Mouse (Mus musculus): ENCODE results near the gene Plcb4. TPM values are rescaled to one million over a fixed set of nuclear protein-coding genes. Genes with fewer than 3 reads are reported as not detected.

Plcb4 gene
- polyA plus RNA-seq, 1 experiment from 2014 or later: 14.4 TPM

GRCm38 (mm10) chr2:135687585-135687984 is 28.8 kb downstream of the Plcb4 start:
- no peak overlapping the region for H3K4me2 ChIP-seq (replicated peaks; ENCODE audit: low read depth)
- DNase-seq (ENCODE audit: low spot score): peak; percentile 22
- no peaks in the 10 kb centered on the region for H3K9me3 ChIP-seq (ENCODE audit: control insufficient read depth, low read length)
- TF ChIP-seq CTCF (IDR thresholded peaks at IDR 0.05; ENCODE audit: low read depth) (no peak), EP300 (optimal IDR thresholded peaks at IDR 0.05) (no peak)
- no peaks in the 10 kb centered on the region for H3K27me3 ChIP-seq (ENCODE audit: control insufficient read depth, insufficient read depth, low read length)
- H3K9ac ChIP-seq (ENCODE audit: low read length): no peak overlapping the region
- peak; percentile 67; the same call in 1 of the 2 replicates for ATAC-seq (ENCODE audit: low FRiP score, low TSS enrichment)
- no peaks in the 10 kb centered on the region for H3K36me3 ChIP-seq (ENCODE audit: control insufficient read depth, insufficient read depth, low read length)
- H3K4me1 ChIP-seq (replicated peaks; ENCODE audit: control insufficient read depth, insufficient read depth): no peaks in the 10 kb centered on the region; the same call in 1 of the 2 replicates
- H3K27ac ChIP-seq (replicated peaks): no peak overlapping the region
- 69% methylated on average over 5 of the region's 5 CpGs for WGBS
- H3K4me3 ChIP-seq (ENCODE audit: low read depth, low read length): no peak overlapping the region

DNA sequence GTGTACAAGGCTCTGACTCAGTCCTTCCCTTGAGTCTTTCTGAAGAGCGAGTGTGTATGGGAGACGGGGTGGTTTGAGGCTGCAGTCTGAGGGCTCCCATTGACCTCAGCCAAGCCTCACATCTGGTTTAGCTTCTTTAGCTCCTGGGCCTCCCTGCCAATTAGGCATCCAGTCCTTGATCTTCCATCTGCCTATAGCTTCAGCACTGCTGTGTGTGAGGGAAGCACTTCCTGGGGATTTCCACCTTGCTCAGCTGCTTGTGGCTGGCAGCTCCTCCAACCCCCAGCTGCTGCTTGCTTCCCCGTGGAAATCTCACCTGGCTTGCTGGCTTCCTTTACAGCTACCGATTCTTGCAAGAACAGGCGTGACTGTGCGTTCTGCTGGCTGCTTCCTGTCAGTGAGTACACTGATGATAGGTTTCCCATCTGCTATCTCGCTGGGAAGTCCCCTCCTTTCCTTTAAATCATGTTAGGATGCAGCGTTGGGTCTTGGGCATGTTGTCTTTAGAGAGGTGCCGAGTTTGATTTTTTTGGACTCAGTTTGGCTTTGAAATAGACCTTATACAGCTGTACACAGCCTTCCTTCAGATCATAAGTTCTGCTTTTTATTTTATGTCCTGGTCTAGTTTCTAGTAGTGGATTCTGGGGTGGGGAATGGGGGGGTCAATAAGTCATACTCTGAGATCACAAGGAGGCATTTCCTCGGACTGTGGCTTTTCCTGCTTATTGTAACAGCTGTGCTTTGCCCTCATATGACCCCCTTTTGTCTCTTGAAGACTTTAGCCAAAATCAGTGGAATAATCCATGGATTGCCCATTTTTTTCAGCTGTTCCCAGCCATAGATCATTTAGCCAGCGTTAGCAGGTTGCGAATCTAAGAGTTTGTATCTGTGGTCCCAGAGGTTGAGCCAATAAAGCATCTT is 34.0 kb downstream of the Plcb4 start:
- Histone ChIP-seq H3K9ac (ENCODE audit: low read length) (no peak overlapping the region), H3K9me3 (ENCODE audit: control insufficient read depth, low read length) (no peaks in the 10 kb centered on the region), H3K4me1 (replicated peaks; ENCODE audit: control insufficient read depth, insufficient read depth) (no peaks in the 10 kb centered on the region; the same call in 1 of the 2 replicates), H3K36me3 (ENCODE audit: control insufficient read depth, insufficient read depth, low read length) (no peaks in the 10 kb centered on the region), H3K4me3 (ENCODE audit: low read depth, low read length) (no peak overlapping the region), H3K4me2 (replicated peaks; ENCODE audit: low read depth) (no peak overlapping the region), H3K27me3 (ENCODE audit: control insufficient read depth, insufficient read depth, low read length) (no peaks in the 10 kb centered on the region), H3K27ac (replicated peaks) (no peak overlapping the region)
- DNase-seq (ENCODE audit: low spot score) (no peak), ATAC-seq (ENCODE audit: low FRiP score, low TSS enrichment) (0 out of 2 replicates have a peak, but pooled peaks have one; percentile 38)
- no peak for TF ChIP-seq EP300 (optimal IDR thresholded peaks at IDR 0.05)
- WGBS: 48% methylated on average over 12 of the region's 12 CpGs

DNA sequence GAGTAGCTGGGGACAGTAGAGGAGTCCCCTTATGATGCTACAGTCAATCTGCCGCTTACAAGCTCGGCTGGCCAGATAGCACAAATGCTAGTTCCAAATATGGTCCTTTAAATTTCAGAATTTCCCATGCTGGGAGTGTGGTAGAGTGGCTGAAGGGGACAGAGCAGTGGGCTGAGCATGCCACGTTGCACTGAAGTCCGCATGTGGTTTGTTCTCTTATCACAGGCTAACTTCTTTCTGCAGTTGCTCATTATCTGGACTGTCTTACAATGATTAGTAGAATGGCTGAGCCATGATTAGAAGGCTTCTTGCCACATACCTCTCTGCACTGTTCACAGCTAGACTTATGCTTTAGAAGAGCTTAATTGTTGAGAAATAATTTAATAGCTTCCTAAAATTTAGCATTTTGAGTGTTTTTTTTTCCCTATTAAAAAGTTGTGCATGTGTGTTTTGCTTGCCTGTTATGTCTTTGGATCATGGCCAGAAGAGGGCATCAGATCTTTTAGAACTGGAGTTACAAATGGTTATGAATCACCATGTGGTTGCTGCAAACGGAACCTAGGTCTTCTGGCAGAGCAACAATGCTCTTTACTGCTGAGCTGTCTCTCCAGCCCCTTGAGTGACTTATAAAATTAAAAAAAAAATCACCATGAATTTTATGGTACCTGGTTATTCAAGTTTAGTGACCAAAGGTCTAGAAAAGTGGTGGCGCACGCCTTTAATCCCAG is 42.0 kb downstream of the Plcb4 start:
- Histone ChIP-seq H3K27me3 (ENCODE audit: control insufficient read depth, insufficient read depth, low read length) (no peaks in the 10 kb centered on the region), H3K9me3 (ENCODE audit: control insufficient read depth, low read length) (no peaks in the 10 kb centered on the region), H3K9ac (ENCODE audit: low read length) (no peak overlapping the region), H3K4me1 (replicated peaks; ENCODE audit: control insufficient read depth, insufficient read depth) (no peaks in the 10 kb centered on the region), H3K4me3 (ENCODE audit: low read depth, low read length) (no peak overlapping the region), H3K27ac (replicated peaks) (no peak overlapping the region), H3K36me3 (ENCODE audit: control insufficient read depth, insufficient read depth, low read length) (no peaks in the 10 kb centered on the region), H3K4me2 (replicated peaks; ENCODE audit: low read depth) (no peak overlapping the region)
- DNase-seq (ENCODE audit: low spot score): no peak
- no peak for ATAC-seq (ENCODE audit: low FRiP score, low TSS enrichment)
- WGBS: 85% methylated on average over 7 of the region's 7 CpGs
- TF ChIP-seq EP300 (optimal IDR thresholded peaks at IDR 0.05) (no peak), CTCF (IDR thresholded peaks at IDR 0.05; ENCODE audit: low read depth) (no peak)

DNA sequence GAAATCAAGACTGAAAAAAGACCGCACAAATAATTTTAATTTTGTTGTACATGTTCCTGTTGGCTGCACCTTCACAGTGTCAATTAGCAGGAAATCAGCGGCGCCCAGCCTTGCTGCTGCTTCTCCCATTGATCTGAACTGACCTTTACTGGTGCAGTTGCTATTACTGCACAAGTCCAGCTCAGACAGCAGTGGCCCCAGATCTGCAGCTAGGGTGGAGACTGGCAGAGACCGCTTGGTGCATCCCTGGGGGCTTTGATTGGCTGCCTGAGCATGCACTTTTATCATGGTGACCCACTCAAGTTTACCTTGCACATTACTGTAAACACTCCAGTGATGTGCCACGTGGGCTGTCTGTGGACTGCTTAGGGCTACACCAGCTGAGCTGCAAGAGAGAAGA is 45.9 kb downstream of the Plcb4 start:
- H3K9me3 ChIP-seq (ENCODE audit: control insufficient read depth, low read length): no peaks in the 10 kb centered on the region
- DNase-seq (ENCODE audit: low spot score) (no peak), ATAC-seq (ENCODE audit: low FRiP score, low TSS enrichment) (no peak)
- H3K4me2 ChIP-seq (replicated peaks; ENCODE audit: low read depth): no peak overlapping the region
- WGBS: 89% methylated on average over 5 of the region's 5 CpGs
- H3K4me3 ChIP-seq (ENCODE audit: low read depth, low read length): no peak overlapping the region
- no peaks in the 10 kb centered on the region for H3K27me3 ChIP-seq (ENCODE audit: control insufficient read depth, insufficient read depth, low read length)
- no peaks in the 10 kb centered on the region for H3K36me3 ChIP-seq (ENCODE audit: control insufficient read depth, insufficient read depth, low read length)
- H3K27ac ChIP-seq (replicated peaks): no peak overlapping the region
- TF ChIP-seq CTCF (IDR thresholded peaks at IDR 0.05; ENCODE audit: low read depth): no peak
- TF ChIP-seq EP300 (optimal IDR thresholded peaks at IDR 0.05): no peak
- no peaks in the 10 kb centered on the region for H3K4me1 ChIP-seq (replicated peaks; ENCODE audit: control insufficient read depth, insufficient read depth)
- H3K9ac ChIP-seq (ENCODE audit: low read length): no peak overlapping the region

DNA sequence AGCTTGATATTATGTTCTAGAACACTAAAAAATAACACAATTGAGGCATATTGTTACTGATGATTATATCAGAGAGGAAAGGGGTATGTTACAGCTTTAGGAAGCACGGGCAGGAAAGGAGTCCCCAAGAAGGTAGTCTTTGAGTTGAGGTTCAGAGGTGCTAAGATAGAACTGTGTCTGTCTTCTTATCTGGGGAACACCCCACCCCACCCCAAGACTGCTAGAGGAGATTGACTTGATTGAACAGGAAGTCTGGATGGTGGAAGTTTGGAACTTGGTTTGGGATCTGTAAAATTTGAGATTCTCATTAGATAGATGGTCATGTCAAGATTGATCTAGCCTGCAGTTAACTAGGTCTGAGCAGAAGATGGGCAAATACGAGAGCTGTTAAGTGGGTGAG is 48.5 kb downstream of the Plcb4 start:
- H3K9ac ChIP-seq (ENCODE audit: low read length): no peak overlapping the region
- no peak overlapping the region for H3K4me3 ChIP-seq (ENCODE audit: low read depth, low read length)
- WGBS: 82% methylated on average over 2 of the region's 2 CpGs
- H3K36me3 ChIP-seq (ENCODE audit: control insufficient read depth, insufficient read depth, low read length): no peaks in the 10 kb centered on the region
- H3K27ac ChIP-seq (replicated peaks): no peak overlapping the region
- no peak for TF ChIP-seq EP300 (optimal IDR thresholded peaks at IDR 0.05)
- TF ChIP-seq CTCF (IDR thresholded peaks at IDR 0.05; ENCODE audit: low read depth): no peak
- DNase-seq (ENCODE audit: low spot score) (no peak), ATAC-seq (ENCODE audit: low FRiP score, low TSS enrichment) (no peak)
- no peak overlapping the region for H3K4me2 ChIP-seq (replicated peaks; ENCODE audit: low read depth)
- H3K9me3 ChIP-seq (ENCODE audit: control insufficient read depth, low read length): no peaks in the 10 kb centered on the region
- H3K27me3 ChIP-seq (ENCODE audit: control insufficient read depth, insufficient read depth, low read length): no peaks in the 10 kb centered on the region
- H3K4me1 ChIP-seq (replicated peaks; ENCODE audit: control insufficient read depth, insufficient read depth): peaks cover 4% of the 10 kb centered on the region; the same call in 1 of the 2 replicates
